Mouse (Mus musculus) embryonic facial prominence, embryonic 11.5 days (tissue): Measurements from ENCODE around the gene Shc1. TPM values are rescaled to one million over a fixed set of nuclear protein-coding genes. Genes with fewer than 3 reads are reported as not detected.
A peak's percentile ranks its signal among the peaks of the same experiment; 100 is the strongest.

Experiments
- ATAC-seq: fragments of 200-750 bp; cut with Nextera tagmentation; replicated peaks from 2 replicates; pipeline ENCODE4 v1.8.0; 2017; ENCODE audit warnings: low read depth; ENCODE audit not compliant: insufficient number of reproducible peaks, low FRiP score, low TSS enrichment
- DNase-seq: peaks from one replicate; pipeline ENCODE4 v3.0.0-alpha.2; 2015; ENCODE audit warnings: low spot score
- H3K27ac ChIP-seq: fragments of 300-500 bp; sonication (generic); replicated peaks from 2 replicates; pipeline ENCODE4 v1.5.1; 2014; ENCODE audit warnings: mild to moderate bottlenecking, low read depth, low read length, control low read depth
- H3K27me3 ChIP-seq: fragments of 300-500 bp; sonication (generic); 2 replicates; pipeline ENCODE4 v1.6.1; 2014; ENCODE audit warnings: mild to moderate bottlenecking, low read length, moderate library complexity, mixed read lengths; ENCODE audit not compliant: control insufficient read depth, insufficient read depth
- H3K36me3 ChIP-seq: fragments of 300-500 bp; sonication (generic); replicated peaks from 2 replicates; pipeline ENCODE4 v1.6.1; 2014; ENCODE audit warnings: low read depth, mild to moderate bottlenecking, low read length, moderate library complexity, mixed read lengths; ENCODE audit not compliant: control insufficient read depth, insufficient read depth
- H3K4me1 ChIP-seq: fragments of 300-500 bp; sonication (generic); 2 replicates; pipeline ENCODE4 v1.6.1; 2014; ENCODE audit warnings: low read length, mixed read lengths; ENCODE audit not compliant: control insufficient read depth, insufficient read depth
- H3K4me2 ChIP-seq: fragments of 300-500 bp; sonication (generic); 2 replicates; pipeline ENCODE4 v1.6.1; 2014; ENCODE audit warnings: low read depth, mild to moderate bottlenecking, control low read depth, low read length, moderate library complexity
- H3K4me3 ChIP-seq: fragments of 300-500 bp; sonication (generic); 2 replicates; pipeline ENCODE4 v1.5.1; 2014; ENCODE audit warnings: low read depth, low read length, control low read depth
- H3K9ac ChIP-seq: fragments of 300-500 bp; sonication (generic); replicated peaks from 2 replicates; pipeline ENCODE4 v1.6.1; 2014; ENCODE audit warnings: mild to moderate bottlenecking, control low read depth, low read length
- H3K9me3 ChIP-seq: fragments of 300-500 bp; sonication (generic); replicated peaks from 2 replicates; pipeline ENCODE4 v1.6.1; 2016; ENCODE audit warnings: mild to moderate bottlenecking, low read length, inconsistent platforms, mixed read lengths; ENCODE audit not compliant: control insufficient read depth
- WGBS: fragments of 180-500 bp; shearing (Covaris S2); extraction: QIAGEN DNeasy Blood & Tissue Kit; methylation state at CpG from one replicate; pipeline ENCODE4 v1.1.7; 2014; 5-methylcytosine and 5-hydroxymethylcytosine counted together
- polyA plus RNA-seq: library from polyadenylated mRNA; unstranded; fragments of >200 nt; fragmentation: Nextera tagmentation; extraction: Ambion mirVana; gene quantifications from 2 replicates; pipeline ENCODE4 v1.2.1, GENCODE M21; 2014

Gene Shc1
- polyA plus RNA-seq, 1 experiment from 2014 or later: 43.6 TPM

DNA sequence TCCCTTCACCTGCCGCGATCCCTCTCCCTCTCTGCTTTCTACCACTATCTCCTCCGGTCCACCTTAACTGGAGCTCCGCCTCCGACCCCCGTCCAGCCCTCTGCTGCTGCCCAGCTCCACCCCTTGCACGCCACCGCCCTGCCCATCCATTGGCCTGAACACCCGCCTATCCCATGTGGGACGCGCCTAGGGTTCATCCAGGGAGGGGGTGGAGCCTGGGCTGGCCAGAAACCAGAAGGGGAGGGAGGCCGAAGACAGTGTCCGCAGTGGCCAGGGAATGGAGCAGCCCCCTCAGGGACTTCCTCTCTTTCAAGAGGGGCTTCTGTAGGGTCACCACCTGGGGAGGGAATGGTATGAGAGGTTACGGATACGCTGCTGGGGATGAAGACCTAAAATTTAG is 24.6 kb upstream of the Shc1 start:
- peak; percentile 95 for ATAC-seq

DNA sequence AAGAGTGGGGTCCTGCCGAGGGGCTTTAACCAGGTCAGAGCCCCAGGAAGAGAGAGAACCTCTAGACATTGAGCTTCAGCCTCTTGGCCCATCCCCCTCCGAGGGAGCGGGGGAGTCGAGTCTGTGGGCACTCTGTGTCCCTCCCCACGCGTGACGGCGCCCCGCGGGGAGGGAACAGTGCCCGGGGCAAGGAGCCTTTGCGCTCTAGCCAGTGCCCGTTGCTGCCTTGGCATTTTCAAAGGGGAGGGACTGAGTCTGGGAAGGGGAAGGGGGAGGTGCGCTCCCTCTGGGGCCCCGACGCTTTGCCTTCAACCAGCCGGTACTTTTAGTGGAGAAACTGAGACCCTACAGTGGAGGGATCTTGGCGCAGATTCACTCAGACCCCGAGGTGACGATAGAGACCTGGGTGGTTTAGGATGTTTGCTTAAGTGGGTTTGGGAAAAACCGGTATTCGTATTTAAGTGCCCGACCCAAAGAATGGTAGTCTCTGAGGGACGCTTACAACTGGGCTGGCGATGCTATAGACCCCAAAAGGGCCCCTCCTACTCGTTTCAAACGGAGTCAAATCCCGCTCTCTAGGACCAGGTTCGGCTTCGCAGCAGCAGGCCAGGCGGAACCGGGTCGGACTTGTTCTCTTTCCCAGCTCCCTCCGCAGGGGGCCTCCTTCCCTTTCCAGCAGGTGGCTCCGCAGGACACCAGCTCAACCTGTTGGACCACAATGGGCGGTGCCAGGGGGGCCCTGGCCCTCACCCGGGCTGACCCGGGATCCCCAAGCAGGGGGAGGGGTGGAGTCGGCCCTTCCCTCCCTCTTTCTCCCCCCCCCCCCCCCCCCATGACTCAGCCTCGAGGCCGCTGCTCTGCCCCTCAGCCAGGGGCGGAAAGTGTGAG is 24.0 kb upstream of the Shc1 start, which contains the start of gene Zbtb7b:
Gene Zbtb7b, minus strand, starts transcription at position 771 of the 888 bp plus-strand sequence.
- WGBS: under 1% methylated on average over 39 of the region's 42 CpGs
- peak within 1 kb of the TSS; percentile 50 for H3K9ac ChIP-seq
- H3K9me3 ChIP-seq: no peaks in the 10 kb centered on the region
- peak within 1 kb of the TSS; percentile 1; the same call in 1 of the 2 replicates for H3K27ac ChIP-seq
- no peaks in the 10 kb centered on the region for H3K36me3 ChIP-seq
- peak within 1 kb of the TSS; percentile 45 for H3K4me3 ChIP-seq
- ATAC-seq (peak; percentile 46), DNase-seq (peak; percentile 74)
- peak within 1 kb of the TSS; percentile 83 for H3K4me2 ChIP-seq
- H3K27me3 ChIP-seq: peaks cover 20% of the 10 kb centered on the region
- H3K4me1 ChIP-seq: peaks cover 16% of the 10 kb centered on the region

More for the DNA sequence above, 24.6 kb upstream of the Shc1 start:
- Histone ChIP-seq H3K9me3 (no peaks in the 10 kb centered on the region), H3K4me1 (peaks cover 16% of the 10 kb centered on the region), H3K4me2 (peak overlapping the region; percentile 83), H3K27ac (peak overlapping the region; percentile 1; the same call in 1 of the 2 replicates), H3K4me3 (peak overlapping the region; percentile 43), H3K27me3 (peaks cover 20% of the 10 kb centered on the region), H3K9ac (peak overlapping the region; percentile 39), H3K36me3 (no peaks in the 10 kb centered on the region)
- DNase-seq: peak; percentile 96
- under 1% methylated on average over 15 of the region's 15 CpGs for WGBS

DNA sequence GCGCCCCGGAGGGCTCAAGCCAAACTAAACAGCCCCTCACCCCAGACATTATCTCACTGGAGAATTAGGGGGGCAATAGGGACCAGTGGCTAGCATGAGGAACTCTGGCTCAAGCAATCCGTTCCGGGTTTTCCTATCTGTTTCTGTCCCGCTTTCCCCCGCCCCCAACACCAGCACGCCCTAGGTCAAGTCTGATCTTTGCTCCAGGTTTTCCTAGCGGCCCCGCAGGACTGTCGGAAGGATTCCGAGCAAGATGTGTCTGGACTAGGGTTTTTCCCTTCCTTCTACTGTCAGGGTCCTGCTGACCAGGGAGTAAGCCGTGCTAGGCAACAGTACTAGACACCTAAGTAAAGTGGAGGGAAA is 23.4 kb upstream of the Shc1 start:
- Histone ChIP-seq H3K4me2 (peak overlapping the region; percentile 83), H3K27ac (no peak overlapping the region; the same call in 1 of the 2 replicates), H3K9me3 (no peaks in the 10 kb centered on the region), H3K36me3 (no peaks in the 10 kb centered on the region), H3K9ac (no peak overlapping the region), H3K27me3 (peaks cover 20% of the 10 kb centered on the region), H3K4me3 (peak overlapping the region; percentile 43), H3K4me1 (peaks cover 16% of the 10 kb centered on the region)
- ATAC-seq (no peak), DNase-seq (peak; percentile 93)
- 1% methylated on average over 12 of the region's 12 CpGs for WGBS

DNA sequence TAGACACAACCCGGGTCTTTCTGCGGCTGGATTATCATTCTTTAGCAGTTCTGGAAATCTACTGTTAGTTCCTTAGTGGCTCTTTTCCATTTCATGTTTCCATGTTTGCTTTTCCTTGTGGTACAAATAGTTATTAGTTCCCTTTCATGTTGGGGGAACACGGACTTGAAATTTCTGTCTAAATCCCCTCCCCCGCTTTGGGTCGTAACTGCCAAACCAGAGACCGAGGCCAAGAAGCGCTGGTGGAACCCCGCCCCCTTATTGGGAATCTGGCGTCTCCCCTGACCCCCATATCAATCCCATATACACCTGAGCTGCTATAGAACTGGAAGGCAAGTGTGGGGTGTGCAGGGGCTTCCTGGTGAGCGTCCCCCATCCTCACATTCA is 22.8 kb upstream of the Shc1 start:
- Histone ChIP-seq H3K27me3 (peaks cover 20% of the 10 kb centered on the region), H3K4me1 (peaks cover 16% of the 10 kb centered on the region), H3K27ac (no peak overlapping the region), H3K4me3 (peak overlapping the region; percentile 45), H3K4me2 (peak overlapping the region; percentile 83), H3K9me3 (no peaks in the 10 kb centered on the region), H3K36me3 (no peaks in the 10 kb centered on the region), H3K9ac (peak overlapping the region; percentile 50; the same call in 1 of the 2 replicates)
- ATAC-seq (no peak), DNase-seq (peak; percentile 28)
- WGBS: under 1% methylated on average over 10 of the region's 10 CpGs

DNA sequence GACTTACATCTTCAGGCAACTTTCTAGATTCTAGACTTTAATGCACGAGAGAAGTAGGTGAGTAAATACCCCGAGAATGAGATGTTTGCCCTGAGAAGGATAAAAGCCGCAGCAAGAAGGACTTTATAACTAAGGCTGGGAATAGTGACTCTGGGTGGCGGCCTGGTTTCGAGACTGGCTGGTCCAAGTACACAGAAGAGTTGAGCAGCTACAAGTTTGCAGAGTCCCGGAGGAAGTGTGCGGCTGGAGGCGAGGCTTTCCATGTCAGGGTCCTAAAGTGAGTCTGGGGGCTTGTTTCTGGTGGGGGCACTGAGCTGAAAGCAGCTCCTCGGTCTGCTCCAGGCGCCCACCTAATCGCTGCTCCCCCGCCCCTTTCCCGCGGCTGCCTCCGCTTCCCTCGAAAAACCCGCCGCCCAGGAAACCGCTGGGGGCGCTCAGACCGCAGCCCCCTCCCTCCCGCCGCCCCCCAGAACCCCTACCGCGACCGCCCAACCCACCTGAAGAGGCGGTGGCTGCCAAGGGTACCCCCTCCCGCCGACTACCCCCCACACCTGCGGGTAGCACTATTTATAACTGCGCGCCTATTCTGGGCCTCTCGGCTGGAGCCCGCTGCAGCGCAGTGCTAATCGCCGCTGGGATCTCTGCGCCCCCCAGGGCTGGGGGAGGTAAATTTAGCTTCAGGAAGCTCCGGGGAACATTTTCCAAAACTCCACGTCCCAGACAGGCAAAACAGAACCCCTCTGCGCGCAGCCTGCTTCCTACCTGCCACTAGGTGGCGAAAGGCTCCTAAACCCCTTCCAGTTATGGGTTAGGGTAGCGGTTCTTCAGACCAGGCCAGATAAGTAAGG is 22.2 kb upstream of the Shc1 start:
- H3K9me3 ChIP-seq: no peaks in the 10 kb centered on the region
- ATAC-seq (no peak), DNase-seq (peak; percentile 91)
- no peaks in the 10 kb centered on the region for H3K36me3 ChIP-seq
- peaks cover 16% of the 10 kb centered on the region for H3K4me1 ChIP-seq
- peak overlapping the region; percentile 50 for H3K9ac ChIP-seq
- peak overlapping the region; percentile 45 for H3K4me3 ChIP-seq
- H3K27me3 ChIP-seq: peaks cover 19% of the 10 kb centered on the region
- under 1% methylated on average over 42 of the region's 44 CpGs for WGBS
- peak overlapping the region; percentile 83 for H3K4me2 ChIP-seq
- H3K27ac ChIP-seq: 0 out of 2 replicates have a peak overlapping the region, but pooled peaks have one; percentile 2

DNA sequence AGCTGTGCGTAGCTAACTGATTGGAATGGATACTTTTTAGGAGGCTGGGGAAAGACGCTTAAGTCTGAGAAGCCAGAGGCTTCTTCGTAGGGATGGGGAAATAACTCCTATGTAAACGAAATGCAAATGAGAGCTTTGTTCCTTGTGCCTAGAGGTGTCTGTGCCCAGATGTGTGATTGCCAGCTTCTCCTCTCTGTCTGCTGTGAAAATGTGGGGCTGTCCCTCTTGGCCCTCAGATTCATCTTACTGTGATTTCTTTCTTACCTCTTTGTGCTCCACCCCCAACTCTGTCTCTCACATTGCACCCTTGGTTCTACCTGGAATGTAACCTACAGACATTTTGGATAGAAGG is 21.6 kb upstream of the Shc1 start:
- peaks cover 11% of the 10 kb centered on the region for H3K4me1 ChIP-seq
- no peak overlapping the region for H3K27ac ChIP-seq
- H3K4me3 ChIP-seq: peak overlapping the region; percentile 45
- peak overlapping the region; percentile 50 for H3K9ac ChIP-seq
- H3K9me3 ChIP-seq: no peaks in the 10 kb centered on the region
- DNase-seq: no peak
- WGBS: 4% methylated on average over 4 of the region's 4 CpGs
- H3K36me3 ChIP-seq: no peaks in the 10 kb centered on the region
- H3K4me2 ChIP-seq: peak overlapping the region; percentile 83
- peaks cover 14% of the 10 kb centered on the region for H3K27me3 ChIP-seq
- no peak for ATAC-seq

DNA sequence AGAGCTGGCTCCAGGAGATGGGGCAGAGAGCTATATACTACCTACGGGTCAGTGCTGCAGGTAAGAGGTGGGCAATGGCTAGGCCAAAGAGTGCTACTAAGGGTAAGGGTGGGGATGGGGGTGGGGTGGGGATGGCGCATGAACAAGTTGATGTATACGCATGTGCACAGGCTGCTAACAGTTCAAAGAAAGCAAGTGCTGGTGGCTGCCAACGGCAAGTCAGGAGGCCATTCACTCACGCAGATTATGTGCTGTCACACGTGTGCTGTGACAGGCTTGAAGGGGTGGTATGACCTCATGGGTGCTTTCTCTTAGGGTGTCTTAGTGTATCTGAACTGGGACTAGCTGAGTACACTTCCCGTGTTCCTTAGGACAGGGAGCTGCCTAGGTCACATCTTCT is 16.9 kb upstream of the Shc1 start:
- H3K4me3 ChIP-seq: no peak overlapping the region
- DNase-seq (no peak), ATAC-seq (no peak)
- H3K27ac ChIP-seq: no peak overlapping the region
- H3K36me3 ChIP-seq: peaks cover 3% of the 10 kb centered on the region
- no peaks in the 10 kb centered on the region for H3K27me3 ChIP-seq
- H3K4me2 ChIP-seq: no peak overlapping the region
- no peaks in the 10 kb centered on the region for H3K4me1 ChIP-seq
- WGBS: 86% methylated on average over 7 of the region's 7 CpGs
- no peaks in the 10 kb centered on the region for H3K9me3 ChIP-seq
- H3K9ac ChIP-seq: no peak overlapping the region
